Mouse (Mus musculus): ENCODE measurements around the gene Gm3020. TPM values are rescaled to one million over a fixed set of nuclear protein-coding genes. Genes with fewer than 3 reads are reported as not detected.
"Not testable (repeated sequence)": the region's sequence is repeated elsewhere in the genome, so short reads cannot be mapped to it uniquely, and the experiment has no call there.

Gene Gm3020
- 0.40 and 0.43 TPM in 2 replicates for polyA plus RNA-seq (2014; fragmentation: Nextera tagmentation; extraction: Ambion mirVana)

GRCm38 (mm10) chr14:3651730-3652129 is at the start of gene Gm3020:
Gene Gm3020 (plus strand): TSS chr14:3652030.
- H3K4me3 ChIP-seq (ENCODE audit: low read depth, low read length); H3K36me3 ChIP-seq (ENCODE audit: control insufficient read depth, insufficient read depth, low read length); H3K9ac ChIP-seq (ENCODE audit: low read depth, low read length); ATAC-seq (replicated peaks; ENCODE audit: low FRiP score); H3K27me3 ChIP-seq (replicated peaks; ENCODE audit: control insufficient read depth, insufficient read depth, low read length); H3K9me3 ChIP-seq (ENCODE audit: control insufficient read depth, low read length); H3K27ac ChIP-seq (ENCODE audit: low read depth, low read length); H3K4me1 ChIP-seq (replicated peaks; ENCODE audit: control insufficient read depth, insufficient read depth, low read length); H3K4me2 ChIP-seq; DNase-seq (ENCODE audit: low spot score): not testable (repeated sequence)
- whole genome bisulfite sequencing: no CpG with 5 or more reads among the region's 32 CpGs

GRCm38 (mm10) chr14:3634212-3634611 is 17.6 kb upstream of the Gm3020 start, which contains the start of gene Gm3012:
Gene Gm3012 (plus strand): TSS chr14:3634512.
- not testable (repeated sequence) for H3K27me3 ChIP-seq (replicated peaks; ENCODE audit: control insufficient read depth, insufficient read depth, low read length); H3K27ac ChIP-seq (ENCODE audit: low read depth, low read length); DNase-seq (ENCODE audit: low spot score); ATAC-seq (replicated peaks; ENCODE audit: low FRiP score); H3K9ac ChIP-seq (ENCODE audit: low read depth, low read length); H3K4me3 ChIP-seq (ENCODE audit: low read depth, low read length); H3K9me3 ChIP-seq (ENCODE audit: control insufficient read depth, low read length); H3K4me2 ChIP-seq; H3K4me1 ChIP-seq (replicated peaks; ENCODE audit: control insufficient read depth, insufficient read depth, low read length); H3K36me3 ChIP-seq (ENCODE audit: control insufficient read depth, insufficient read depth, low read length)
- WGBS: no CpG with 5 or more reads among the region's 2 CpGs

GRCm38 (mm10) chr14:3688483-3688882 is 36.7 kb downstream of the Gm3020 start, which contains the start of gene Gm3043:
Gene Gm3043 (plus strand): TSS chr14:3688783.
- not testable (repeated sequence) for H3K4me1 ChIP-seq (replicated peaks; ENCODE audit: control insufficient read depth, insufficient read depth, low read length); ATAC-seq (replicated peaks; ENCODE audit: low FRiP score); H3K9me3 ChIP-seq (ENCODE audit: control insufficient read depth, low read length); H3K36me3 ChIP-seq (ENCODE audit: control insufficient read depth, insufficient read depth, low read length); H3K9ac ChIP-seq (ENCODE audit: low read depth, low read length); H3K4me2 ChIP-seq; H3K4me3 ChIP-seq (ENCODE audit: low read depth, low read length); H3K27me3 ChIP-seq (replicated peaks; ENCODE audit: control insufficient read depth, insufficient read depth, low read length); H3K27ac ChIP-seq (ENCODE audit: low read depth, low read length); DNase-seq (ENCODE audit: low spot score)
- no CpG with 5 or more reads among the region's 3 CpGs for WGBS

Other genes starting within 250 kb of the Gm3020 start
- gene Gm10409, start 239.4 kb upstream of the Gm3020 start, polyA plus RNA-seq (2014; fragmentation: Nextera tagmentation; extraction: Ambion mirVana): 0.40 and 0.43 TPM in 2 replicates
- 0.99 TPM in 1 of 2 replicates, not detected in the other for gene Gm3005, start 223.9 kb upstream of the Gm3020 start, polyA plus RNA-seq (2014; fragmentation: Nextera tagmentation; extraction: Ambion mirVana)
- not detected in 2 replicates for gene Gm10408, start 202.7 kb upstream of the Gm3020 start, polyA plus RNA-seq (2014; fragmentation: Nextera tagmentation; extraction: Ambion mirVana)
- not detected in 2 replicates for gene Gm3012, start 17.5 kb upstream of the Gm3020 start, polyA plus RNA-seq (2014; fragmentation: Nextera tagmentation; extraction: Ambion mirVana)
- not detected in 2 replicates for gene Gm3043, start 36.8 kb downstream of the Gm3020 start, polyA plus RNA-seq (2014; fragmentation: Nextera tagmentation; extraction: Ambion mirVana)
- 0.30 TPM in 1 of 2 replicates, not detected in the other for gene Gm3002, start 158.0 kb downstream of the Gm3020 start, polyA plus RNA-seq (2014; fragmentation: Nextera tagmentation; extraction: Ambion mirVana)
- not detected in 2 replicates for gene Gm3033, start 194.2 kb downstream of the Gm3020 start, polyA plus RNA-seq (2014; fragmentation: Nextera tagmentation; extraction: Ambion mirVana)
- gene Gm2916, start 232.1 kb downstream of the Gm3020 start, polyA plus RNA-seq (2014; fragmentation: Nextera tagmentation; extraction: Ambion mirVana): not detected in 2 replicates

All from liver, embryonic 11.5 days (tissue).